Mouse (Mus musculus) gastrocnemius, adult 8-10 months (tissue): ENCODE results near the gene Dnajb9. TPM values are rescaled to one million over a fixed set of nuclear protein-coding genes. Genes with fewer than 3 reads are reported as not detected.

Experiments
- microRNA-seq: library from miRNA; unstranded; fragments of <30 nt; microRNA quantifications from one replicate; pipeline ENCODE4 v1.2.0, GENCODE M21; 2022
- total RNA-seq, 4 experiments: library from RNA; stranded (reverse); gene quantifications; 2 replicates each; pipeline ENCODE4 v1.2.4; 2022

Gene Dnajb9
- total RNA-seq, 4 experiments from 2014 or later: 31.2 to 40.7 (median 32.3) TPM

Small RNA genes within 50 kb of the gene (microRNA-seq; reads per million reads assigned to microRNA genes)
- gene Mir5627: not detected

Other genes with a start within 250 kb of the Dnajb9 start
- 100 to 1,000 TPM; 152 to 185 (median 171) TPM for gene Pnpla8, start 11.0 kb upstream of the Dnajb9 start, total RNA-seq
- gene Nrcam, start 118.6 kb upstream of the Dnajb9 start, total RNA-seq: under 1 TPM; 0.29 to 0.75 (median 0.57) TPM